Mouse (Mus musculus) midbrain, embryonic 15.5 days (tissue): Measurements from ENCODE around the gene Zbtb25. TPM values are rescaled to one million over a fixed set of nuclear protein-coding genes. Genes with fewer than 3 reads are reported as not detected.

Experiments used
- ATAC-seq: fragments of 200-750 bp; cut with Nextera tagmentation; replicated peaks from 2 replicates; pipeline ENCODE4 v1.8.0; 2017; ENCODE audit warnings: moderate TSS enrichment
- H3K27ac ChIP-seq: fragments of 300-500 bp; sonication (generic); 2 replicates; pipeline ENCODE4 v1.5.1; 2015; ENCODE audit warnings: mild to moderate bottlenecking, inconsistent platforms
- H3K27me3 ChIP-seq: fragments of 300-500 bp; sonication (generic); replicated peaks from 2 replicates; pipeline ENCODE4 v1.6.1; 2015; ENCODE audit warnings: inconsistent platforms
- H3K36me3 ChIP-seq: fragments of 300-500 bp; sonication (generic); replicated peaks from 2 replicates; pipeline ENCODE4 v1.6.1; 2015; ENCODE audit warnings: inconsistent platforms
- H3K4me1 ChIP-seq: fragments of 300-500 bp; sonication (generic); 2 replicates; pipeline ENCODE4 v1.6.1; 2015; ENCODE audit warnings: inconsistent platforms
- H3K4me2 ChIP-seq: fragments of 300-500 bp; sonication (generic); 2 replicates; pipeline ENCODE4 v1.6.1; 2015; ENCODE audit warnings: inconsistent platforms, mild to moderate bottlenecking, moderate library complexity
- H3K4me3 ChIP-seq: fragments of 300-500 bp; sonication (generic); 2 replicates; pipeline ENCODE4 v1.5.1; 2015; ENCODE audit warnings: mild to moderate bottlenecking, inconsistent platforms
- H3K9ac ChIP-seq: fragments of 300-500 bp; sonication (generic); 2 replicates; pipeline ENCODE4 v1.6.1; 2015; ENCODE audit warnings: mild to moderate bottlenecking, inconsistent platforms
- H3K9me3 ChIP-seq: fragments of 300-500 bp; sonication (generic); 2 replicates; pipeline ENCODE4 v1.6.1; 2016; ENCODE audit warnings: inconsistent platforms
- WGBS: fragments of 180-500 bp; shearing (Covaris S2); methylation state at CpG from one replicate; pipeline ENCODE4 v1.1.7; 2015; ENCODE audit warnings: mixed read lengths; 5-methylcytosine and 5-hydroxymethylcytosine counted together
- polyA plus RNA-seq: library from polyadenylated mRNA; unstranded; fragments of >200 nt; fragmentation: Nextera tagmentation; extraction: Ambion mirVana; gene quantifications from 2 replicates; pipeline ENCODE4 v1.2.1, GENCODE M21; 2015

Gene Zbtb25
- polyA plus RNA-seq, 1 experiment from 2014 or later = 15.1 TPM

DNA sequence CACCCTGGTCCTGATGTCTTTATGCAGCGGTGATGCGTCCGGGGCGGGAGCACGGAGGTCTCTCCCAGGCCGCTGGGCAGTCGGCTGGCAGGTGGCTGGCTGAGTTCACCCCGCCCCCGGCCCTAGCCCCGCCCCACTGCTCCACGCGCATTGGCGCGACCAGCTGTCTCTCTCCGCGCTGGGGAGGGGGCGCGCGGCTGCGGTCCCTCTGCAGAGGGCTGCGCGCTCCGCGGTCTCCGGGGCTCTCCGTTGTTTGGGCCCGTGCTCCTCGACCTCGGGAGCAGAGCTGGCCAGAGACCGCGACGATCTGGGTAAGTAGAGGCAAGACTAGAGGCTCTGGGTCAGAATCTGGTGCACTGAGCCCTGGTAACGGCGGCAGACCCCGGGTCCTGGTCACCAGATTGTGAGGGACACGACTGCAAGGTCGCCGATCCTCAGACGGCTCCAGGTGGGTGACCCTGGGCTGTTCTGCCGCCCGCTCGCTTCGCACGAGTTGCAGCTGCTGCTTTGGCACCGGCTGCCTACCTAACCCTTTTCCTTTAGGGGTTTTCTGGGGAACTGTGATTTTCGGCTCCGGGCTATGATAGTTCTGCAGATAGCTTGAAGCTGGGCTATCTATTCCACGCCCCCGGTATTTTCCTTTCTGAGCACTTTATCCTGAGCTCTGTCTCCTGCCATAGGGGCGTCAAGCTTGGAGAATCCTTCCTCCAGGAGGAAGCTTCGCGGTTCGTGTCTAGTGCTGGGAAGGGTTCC, 44.5 kb downstream of the Zbtb25 start, which contains the start of gene Akap5:
Gene Akap5 (plus strand): TSS at position 213 of the 753 bp plus-strand sequence.
- no peaks in the 10 kb centered on the region for H3K9me3 ChIP-seq
- H3K27ac ChIP-seq = peak within 1 kb of the TSS; percentile 71
- ATAC-seq = peak; percentile 99
- under 1% methylated on average over 52 of the region's 53 CpGs for WGBS
- peaks cover 13% of the 10 kb centered on the region for H3K4me1 ChIP-seq
- H3K27me3 ChIP-seq = no peaks in the 10 kb centered on the region
- peaks cover 7% of the 10 kb centered on the region; the same call in 1 of the 2 replicates for H3K36me3 ChIP-seq
- H3K4me2 ChIP-seq = peak within 1 kb of the TSS; percentile 82
- peak within 1 kb of the TSS; percentile 61 for H3K4me3 ChIP-seq
- peak within 1 kb of the TSS; percentile 62 for H3K9ac ChIP-seq

DNA sequence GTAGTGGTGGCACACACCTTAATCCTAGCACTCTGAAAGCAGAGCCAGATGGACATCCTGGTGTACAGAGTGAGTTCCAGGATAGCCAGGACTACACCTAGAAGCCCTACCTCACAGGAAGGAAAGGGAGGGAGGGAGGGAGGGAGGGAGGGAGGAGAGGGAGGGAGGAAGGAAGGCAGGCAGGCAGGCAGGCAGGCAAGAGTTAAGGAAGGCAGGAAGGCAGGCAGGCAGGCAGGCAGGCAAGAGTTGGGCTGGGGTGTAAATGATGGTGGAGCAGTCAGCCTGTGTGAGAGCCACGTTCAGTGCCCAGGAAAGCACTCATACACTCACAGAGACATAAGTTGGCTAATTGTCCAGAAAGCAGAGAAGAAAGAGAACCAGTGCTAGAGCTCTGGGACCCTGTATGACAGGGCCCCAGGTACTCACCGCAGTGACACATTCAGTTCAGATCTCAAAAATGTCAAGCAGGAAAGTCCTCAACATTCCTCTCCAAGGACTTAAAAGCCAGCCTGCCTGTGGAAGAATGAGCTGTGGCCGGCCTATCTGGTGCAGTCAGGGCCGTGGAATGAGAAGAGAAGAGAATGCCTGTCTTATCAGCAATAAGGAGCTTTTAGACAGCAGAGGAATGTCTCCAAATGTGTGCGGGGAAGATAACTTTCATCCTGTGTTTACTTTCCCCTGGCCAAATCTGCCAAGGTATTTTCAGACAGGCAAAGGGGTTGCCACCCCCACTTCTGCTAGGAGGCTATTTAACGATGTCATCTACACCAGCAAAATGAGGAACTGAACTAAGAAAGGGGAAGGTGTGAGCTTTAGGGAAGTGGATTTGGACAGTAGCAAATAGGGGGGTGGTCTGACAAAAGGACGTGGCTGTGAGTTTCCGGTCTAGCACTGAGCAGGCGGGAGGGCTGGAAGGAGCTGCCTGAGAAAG, 50.9 kb downstream of the Zbtb25 start:
- Histone ChIP-seq H3K27me3 (no peaks in the 10 kb centered on the region), H3K4me2 (no peak overlapping the region), H3K27ac (no peak overlapping the region), H3K36me3 (peaks cover 7% of the 10 kb centered on the region), H3K4me1 (no peaks in the 10 kb centered on the region), H3K4me3 (no peak overlapping the region), H3K9me3 (no peaks in the 10 kb centered on the region), H3K9ac (peak overlapping the region; percentile 8; the same call in 1 of the 2 replicates)
- no peak for ATAC-seq
- WGBS = 77% methylated on average over 9 of the region's 9 CpGs

DNA sequence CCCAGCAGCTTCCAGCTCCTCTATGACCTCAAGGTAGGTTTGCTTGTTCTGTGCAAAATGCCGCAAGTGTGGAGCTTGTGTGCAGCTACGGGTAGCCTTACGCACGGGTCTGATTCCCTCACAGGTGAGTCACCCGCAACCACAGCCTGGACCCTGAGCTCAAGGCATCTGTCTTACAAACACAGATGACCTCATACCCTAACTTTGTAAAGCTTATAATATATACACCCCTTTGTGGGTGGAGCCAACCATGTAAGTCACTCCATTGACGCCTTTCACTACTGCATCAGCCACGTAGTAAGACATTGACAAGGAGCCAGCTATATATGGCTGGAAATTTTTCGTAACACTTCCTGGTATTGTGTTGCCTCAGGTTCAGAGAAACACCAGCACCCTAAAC, 57.5 kb downstream of the Zbtb25 start:
- Histone ChIP-seq H3K9ac (no peak overlapping the region), H3K4me2 (no peak overlapping the region), H3K4me3 (no peak overlapping the region), H3K36me3 (peaks cover 7% of the 10 kb centered on the region; the same call in 1 of the 2 replicates), H3K27ac (no peak overlapping the region), H3K4me1 (peaks cover 6% of the 10 kb centered on the region; the same call in 1 of the 2 replicates), H3K9me3 (no peaks in the 10 kb centered on the region), H3K27me3 (no peaks in the 10 kb centered on the region)
- ATAC-seq = no peak
- WGBS = 94% methylated on average over 8 of the region's 8 CpGs

DNA sequence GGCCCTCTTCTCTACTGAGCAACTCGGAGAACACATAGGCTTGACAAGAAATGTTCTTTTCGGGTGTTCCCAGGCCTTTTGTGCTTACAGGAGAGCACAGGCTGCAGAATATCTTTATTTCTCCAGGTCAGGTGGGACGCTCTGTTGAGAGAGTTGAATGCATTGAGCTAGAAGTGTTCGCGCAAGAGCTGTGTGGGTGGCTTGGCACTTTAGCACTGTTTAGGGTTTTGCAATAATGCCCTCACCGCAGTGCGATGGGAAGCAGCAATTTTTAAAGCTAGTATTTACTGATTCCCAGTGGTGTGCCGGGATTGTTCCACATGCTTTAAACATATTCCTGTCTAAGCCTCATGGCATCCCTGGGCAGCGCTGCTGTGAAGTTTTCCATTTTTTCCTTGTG, 58.2 kb downstream of the Zbtb25 start:
- H3K9ac ChIP-seq = no peak overlapping the region
- no peaks in the 10 kb centered on the region for H3K27me3 ChIP-seq
- no peak for ATAC-seq
- peaks cover 7% of the 10 kb centered on the region; the same call in 1 of the 2 replicates for H3K36me3 ChIP-seq
- H3K4me3 ChIP-seq = no peak overlapping the region
- H3K27ac ChIP-seq = no peak overlapping the region
- H3K4me2 ChIP-seq = no peak overlapping the region
- H3K9me3 ChIP-seq = no peaks in the 10 kb centered on the region
- 90% methylated on average over 9 of the region's 9 CpGs for WGBS
- H3K4me1 ChIP-seq = peaks cover 10% of the 10 kb centered on the region; the same call in 1 of the 2 replicates

DNA sequence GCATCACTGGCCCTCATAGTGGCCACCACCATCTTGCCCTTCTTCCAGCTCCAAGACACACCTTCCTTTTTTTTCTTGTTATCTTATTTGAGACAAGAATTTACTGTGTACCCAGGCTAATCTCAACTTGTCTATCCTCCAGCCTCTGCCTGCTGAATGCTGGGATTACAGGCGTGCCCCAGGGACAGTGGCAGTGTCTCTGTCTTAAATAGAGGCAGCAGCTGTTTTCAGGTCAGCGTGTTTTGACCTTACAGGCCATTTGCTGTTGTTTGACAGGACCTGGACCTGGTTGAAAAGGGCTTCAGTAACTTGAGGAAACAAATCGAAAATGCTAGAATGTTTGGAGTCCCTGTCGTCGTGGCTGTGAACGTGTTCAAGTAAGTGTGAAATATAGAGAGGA, 58.8 kb downstream of the Zbtb25 start:
- H3K27me3 ChIP-seq = no peaks in the 10 kb centered on the region
- peaks cover 7% of the 10 kb centered on the region; the same call in 1 of the 2 replicates for H3K36me3 ChIP-seq
- no peaks in the 10 kb centered on the region for H3K9me3 ChIP-seq
- H3K27ac ChIP-seq = no peak overlapping the region
- H3K9ac ChIP-seq = no peak overlapping the region
- H3K4me3 ChIP-seq = no peak overlapping the region
- peaks cover 10% of the 10 kb centered on the region; the same call in 1 of the 2 replicates for H3K4me1 ChIP-seq
- no peak overlapping the region for H3K4me2 ChIP-seq
- 76% methylated on average over 6 of the region's 6 CpGs for WGBS
- no peak for ATAC-seq

DNA sequence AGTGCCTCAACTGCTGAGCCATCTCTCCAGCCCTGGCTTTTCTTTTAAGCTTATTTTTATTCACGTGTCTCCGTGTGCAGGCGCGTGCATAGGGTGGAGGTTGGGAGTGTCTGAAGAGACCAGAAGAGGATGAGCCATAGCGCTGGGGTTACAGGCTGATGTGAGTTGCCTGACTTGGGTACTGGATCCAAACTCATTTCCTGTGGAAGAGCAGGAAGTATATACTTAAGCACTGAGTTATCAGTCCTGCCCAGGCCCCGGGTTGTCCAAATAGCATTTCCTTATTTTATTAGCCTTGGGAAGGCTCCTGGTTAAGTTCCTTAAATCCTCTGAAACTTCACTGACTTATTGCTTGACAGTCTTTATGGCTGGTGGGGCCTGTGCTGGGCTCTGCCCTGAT, 59.4 kb downstream of the Zbtb25 start:
- Histone ChIP-seq H3K9ac (no peak overlapping the region), H3K4me3 (no peak overlapping the region), H3K4me1 (peaks cover 10% of the 10 kb centered on the region; the same call in 1 of the 2 replicates), H3K4me2 (no peak overlapping the region), H3K27ac (no peak overlapping the region), H3K9me3 (no peaks in the 10 kb centered on the region), H3K36me3 (peaks cover 7% of the 10 kb centered on the region; the same call in 1 of the 2 replicates), H3K27me3 (no peaks in the 10 kb centered on the region)
- no peak for ATAC-seq
- WGBS = 94% methylated on average over 6 of the region's 6 CpGs

DNA sequence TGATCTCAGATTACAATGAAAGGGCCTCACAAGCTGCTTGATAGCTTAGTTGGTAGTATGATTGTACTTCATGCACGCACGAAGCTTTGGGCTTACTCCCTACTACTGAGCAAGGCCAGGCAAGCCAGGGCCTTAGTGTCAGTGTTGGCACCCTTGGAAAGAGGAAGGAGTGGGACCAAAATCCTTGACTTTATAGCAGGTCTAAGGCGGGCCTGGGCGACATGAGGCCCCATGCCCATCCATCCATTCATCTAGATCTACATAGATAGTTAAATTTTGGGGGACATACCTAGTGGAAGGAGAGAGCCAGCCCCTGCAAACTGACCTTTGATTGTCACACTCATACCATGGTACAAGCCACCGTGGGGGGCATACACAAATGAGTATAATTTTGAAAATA, 61.0 kb downstream of the Zbtb25 start:
- Histone ChIP-seq H3K27ac (no peak overlapping the region), H3K27me3 (no peaks in the 10 kb centered on the region), H3K4me2 (no peak overlapping the region), H3K4me3 (no peak overlapping the region), H3K9me3 (no peaks in the 10 kb centered on the region), H3K9ac (no peak overlapping the region), H3K4me1 (peaks cover 10% of the 10 kb centered on the region; the same call in 1 of the 2 replicates), H3K36me3 (peaks cover 7% of the 10 kb centered on the region; the same call in 1 of the 2 replicates)
- 86% methylated on average over 5 of the region's 5 CpGs for WGBS
- ATAC-seq = no peak

DNA sequence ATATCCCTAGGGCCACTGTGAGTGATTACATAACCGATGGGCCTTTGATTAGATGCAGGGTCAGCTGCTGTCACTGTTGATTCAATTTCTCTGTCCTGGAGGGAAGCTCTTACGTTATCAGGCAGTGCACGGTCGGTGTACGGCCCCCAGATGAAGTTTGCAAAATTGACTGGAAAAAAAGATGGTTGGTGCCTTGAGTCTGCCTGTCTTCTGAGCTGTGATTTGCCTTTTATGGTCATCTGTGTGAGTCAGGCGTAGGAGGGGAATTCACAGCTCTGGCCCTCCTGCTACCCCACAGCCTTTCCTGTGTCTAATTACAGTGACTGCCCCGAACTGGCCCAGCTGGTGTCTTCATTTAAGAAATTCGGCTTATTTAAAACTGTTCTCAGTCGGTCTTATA, 61.4 kb downstream of the Zbtb25 start:
- no peaks in the 10 kb centered on the region for H3K27me3 ChIP-seq
- H3K4me2 ChIP-seq = no peak overlapping the region
- H3K4me3 ChIP-seq = no peak overlapping the region
- peaks cover 7% of the 10 kb centered on the region; the same call in 1 of the 2 replicates for H3K36me3 ChIP-seq
- 50% methylated on average over 9 of the region's 9 CpGs for WGBS
- no peak overlapping the region for H3K27ac ChIP-seq
- no peaks in the 10 kb centered on the region for H3K9me3 ChIP-seq
- H3K4me1 ChIP-seq = peaks cover 10% of the 10 kb centered on the region; the same call in 1 of the 2 replicates
- ATAC-seq = no peak
- no peak overlapping the region for H3K9ac ChIP-seq

DNA sequence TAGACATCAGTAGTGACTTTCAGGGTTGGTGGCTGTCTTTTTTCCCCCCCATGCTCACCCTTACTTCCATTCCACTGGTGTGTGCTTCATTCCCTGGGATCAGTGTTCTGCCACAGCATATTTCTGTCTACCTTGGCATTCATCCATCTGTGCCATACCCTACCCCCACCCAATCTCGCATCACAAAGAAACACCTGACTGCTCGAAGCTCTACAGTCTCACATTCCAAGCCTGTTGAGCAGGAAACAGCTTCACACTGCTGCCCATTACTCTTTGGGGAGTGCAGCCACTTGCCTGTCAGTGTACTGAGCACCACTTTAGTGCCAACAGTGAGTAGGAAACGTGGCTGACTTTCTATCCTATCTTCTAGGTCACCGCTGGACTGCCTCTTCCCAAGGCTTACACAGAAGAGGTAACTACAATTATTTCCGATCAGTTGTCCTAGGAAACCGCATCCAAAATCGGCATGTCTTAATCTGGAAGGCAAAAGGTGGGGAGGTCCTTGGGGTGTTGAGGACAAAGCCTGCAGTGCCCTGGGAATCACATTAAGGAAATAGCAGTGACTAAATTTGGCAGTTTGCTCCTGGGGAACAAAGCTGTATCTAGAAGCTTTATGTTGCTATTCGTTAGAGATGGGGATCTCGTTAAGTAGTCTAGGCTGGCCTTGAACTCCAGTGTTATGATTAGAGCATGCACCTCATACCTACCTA, 62.4 kb downstream of the Zbtb25 start:
- ATAC-seq = no peak

DNA sequence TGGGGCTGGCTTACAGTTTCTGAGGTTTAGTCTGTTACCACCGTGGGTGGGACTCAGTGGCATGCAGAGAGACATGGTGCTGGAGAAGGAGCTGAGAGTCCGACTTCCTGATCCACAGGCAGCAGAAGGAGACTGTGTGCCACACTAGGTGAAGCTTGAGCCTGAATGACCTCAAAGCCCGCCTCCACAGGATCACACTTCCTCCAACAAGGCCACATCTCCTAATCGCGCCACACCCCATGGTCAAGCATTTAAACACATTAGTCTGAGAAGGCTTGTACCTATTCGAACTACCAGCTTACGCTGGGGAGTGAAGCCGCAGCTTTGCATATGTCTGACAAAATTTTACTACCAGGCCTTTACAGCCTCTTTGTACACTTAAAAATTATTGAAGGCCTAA, 64.3 kb downstream of the Zbtb25 start:
- peaks cover 10% of the 10 kb centered on the region; the same call in 1 of the 2 replicates for H3K4me1 ChIP-seq
- H3K27me3 ChIP-seq = no peaks in the 10 kb centered on the region
- H3K4me2 ChIP-seq = no peak overlapping the region
- no peak for ATAC-seq
- H3K27ac ChIP-seq = no peak overlapping the region
- H3K4me3 ChIP-seq = no peak overlapping the region
- H3K9ac ChIP-seq = no peak overlapping the region
- no peaks in the 10 kb centered on the region for H3K9me3 ChIP-seq
- H3K36me3 ChIP-seq = 0 out of 2 replicates have a peak, but pooled peaks cover 2% of the 10 kb centered on the region
- 95% methylated on average over 8 of the region's 8 CpGs for WGBS

More for the DNA sequence above, 62.4 kb downstream of the Zbtb25 start:
- Histone ChIP-seq H3K27ac (no peak overlapping the region), H3K4me2 (no peak overlapping the region), H3K27me3 (no peaks in the 10 kb centered on the region), H3K4me1 (peaks cover 10% of the 10 kb centered on the region; the same call in 1 of the 2 replicates), H3K36me3 (peaks cover 4% of the 10 kb centered on the region; the same call in 1 of the 2 replicates), H3K9ac (no peak overlapping the region), H3K4me3 (no peak overlapping the region), H3K9me3 (no peaks in the 10 kb centered on the region)
- WGBS = 58% methylated on average over 9 of the region's 9 CpGs

DNA sequence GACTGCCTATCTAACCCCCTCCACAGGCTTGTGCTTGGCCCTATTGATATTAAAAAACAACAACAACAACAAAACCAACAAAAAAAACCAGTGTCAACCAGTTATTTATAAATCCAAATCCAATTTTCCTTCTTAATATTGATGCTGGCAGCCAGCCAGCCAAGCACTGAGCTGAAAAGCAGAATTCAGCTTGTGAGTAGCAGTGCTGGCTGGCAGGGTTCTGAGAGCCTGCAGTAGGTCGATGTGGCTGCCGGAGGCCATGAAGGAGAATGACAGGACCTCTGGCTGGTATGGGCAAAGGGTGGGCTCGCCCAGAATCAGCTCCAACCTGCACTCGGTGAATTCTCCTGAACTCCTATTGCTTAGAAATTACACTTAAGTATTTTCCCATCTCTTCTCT, 65.2 kb downstream of the Zbtb25 start:
- peaks cover 10% of the 10 kb centered on the region; the same call in 1 of the 2 replicates for H3K4me1 ChIP-seq
- H3K36me3 ChIP-seq = 0 out of 2 replicates have a peak, but pooled peaks cover 2% of the 10 kb centered on the region
- WGBS = 55% methylated on average over 4 of the region's 4 CpGs
- 0 out of 2 replicates have a peak overlapping the region, but pooled peaks have one; percentile 45 for H3K27ac ChIP-seq
- H3K4me2 ChIP-seq = no peak overlapping the region
- H3K9me3 ChIP-seq = no peaks in the 10 kb centered on the region
- no peak for ATAC-seq
- H3K4me3 ChIP-seq = no peak overlapping the region
- no peaks in the 10 kb centered on the region for H3K27me3 ChIP-seq
- H3K9ac ChIP-seq = no peak overlapping the region
